Mouse (Mus musculus) embryonic facial prominence, embryonic 10.5 days (tissue): ENCODE data around the gene Wdr34. TPM values are rescaled to one million over a fixed set of nuclear protein-coding genes. Genes with fewer than 3 reads are reported as not detected.

ENCODE experiments used
- DNase-seq: peaks from one replicate; pipeline ENCODE4 v3.0.0-alpha.2; 2017; ENCODE audit warnings: low spot score
- H3K27ac ChIP-seq: fragments of 300-500 bp; sonication (generic); replicated peaks from 2 replicates; pipeline ENCODE4 v1.5.1; 2016; ENCODE audit warnings: mild to moderate bottlenecking
- H3K27me3 ChIP-seq: fragments of 300-500 bp; sonication (generic); replicated peaks from 2 replicates; pipeline ENCODE4 v1.6.1; 2016; ENCODE audit warnings: low read depth, mild to moderate bottlenecking; ENCODE audit not compliant: poor library complexity, severe bottlenecking
- H3K36me3 ChIP-seq: fragments of 300-500 bp; sonication (generic); replicated peaks from 2 replicates; pipeline ENCODE4 v1.6.1; 2016; ENCODE audit warnings: mild to moderate bottlenecking, moderate library complexity
- H3K4me1 ChIP-seq: fragments of 300-500 bp; sonication (generic); 2 replicates; pipeline ENCODE4 v1.6.1; 2016
- H3K4me3 ChIP-seq: fragments of 300-500 bp; sonication (generic); 2 replicates; pipeline ENCODE4 v1.5.1; 2016; ENCODE audit warnings: mild to moderate bottlenecking, moderate library complexity
- H3K9me3 ChIP-seq: fragments of 300-500 bp; sonication (generic); 2 replicates; pipeline ENCODE4 v1.6.1; 2016; ENCODE audit warnings: mild to moderate bottlenecking
- WGBS: fragments of 180-500 bp; shearing (Covaris S2); methylation state at CpG from one replicate; pipeline ENCODE4 v1.1.7; 2016; 5-methylcytosine and 5-hydroxymethylcytosine counted together
- polyA plus RNA-seq: library from polyadenylated mRNA; unstranded; fragments of >200 nt; fragmentation: Nextera tagmentation; extraction: Ambion mirVana; gene quantifications from 2 replicates; pipeline ENCODE4 v1.2.1, GENCODE M21; 2016

Wdr34 gene
- polyA plus RNA-seq, 1 experiment from 2014 or later = 32.9 TPM

GRCm38 (mm10) chr2:30077502-30078348 is 29.0 kb upstream of the Wdr34 start, which contains the start of gene Pkn3:
Gene Pkn3, plus strand, starts transcription at chr2:30077684.
- peaks cover 36% of the 10 kb centered on the region for H3K36me3 ChIP-seq
- peak within 1 kb of the TSS; percentile 89 for H3K27ac ChIP-seq
- H3K4me1 ChIP-seq = peaks cover 41% of the 10 kb centered on the region
- peak; percentile 94 for DNase-seq
- no peaks in the 10 kb centered on the region for H3K9me3 ChIP-seq
- WGBS = 1% methylated on average over 53 of the region's 53 CpGs
- peak within 1 kb of the TSS; percentile 68 for H3K4me3 ChIP-seq
- H3K27me3 ChIP-seq = no peaks in the 10 kb centered on the region

- no peaks in the 10 kb centered on the region for H3K9me3 ChIP-seq
- 68% methylated on average over 6 of the region's 6 CpGs for WGBS
- DNase-seq = no peak
- peaks cover 41% of the 10 kb centered on the region for H3K36me3 ChIP-seq
- H3K27me3 ChIP-seq = no peaks in the 10 kb centered on the region
- H3K4me1 ChIP-seq = peaks cover 41% of the 10 kb centered on the region
- peak overlapping the region; percentile 89 for H3K27ac ChIP-seq
- peak overlapping the region; percentile 68 for H3K4me3 ChIP-seq
Observed at GRCm38 (mm10) chr2:30076959-30077358, 28.3 kb upstream of the Wdr34 start.

- Histone ChIP-seq H3K4me3 (no peak overlapping the region), H3K27ac (no peak overlapping the region), H3K4me1 (peaks cover 41% of the 10 kb centered on the region), H3K36me3 (peaks cover 41% of the 10 kb centered on the region), H3K27me3 (no peaks in the 10 kb centered on the region), H3K9me3 (no peaks in the 10 kb centered on the region)
- DNase-seq = no peak
- 95% methylated on average over 9 of the region's 9 CpGs for WGBS
Observed at GRCm38 (mm10) chr2:30076439-30076838, 27.8 kb upstream of the Wdr34 start.

GRCm38 (mm10) chr2:30075625-30076024 is 26.9 kb upstream of the Wdr34 start:
- Histone ChIP-seq H3K27me3 (no peaks in the 10 kb centered on the region), H3K9me3 (no peaks in the 10 kb centered on the region), H3K36me3 (peaks cover 36% of the 10 kb centered on the region), H3K4me1 (peaks cover 37% of the 10 kb centered on the region), H3K4me3 (no peak overlapping the region), H3K27ac (no peak overlapping the region)
- 84% methylated on average over 3 of the region's 3 CpGs for WGBS
- DNase-seq = no peak

- Histone ChIP-seq H3K9me3 (no peaks in the 10 kb centered on the region), H3K4me3 (no peak overlapping the region), H3K4me1 (peaks cover 18% of the 10 kb centered on the region), H3K27ac (no peak overlapping the region), H3K27me3 (no peaks in the 10 kb centered on the region), H3K36me3 (peaks cover 58% of the 10 kb centered on the region)
- no peak for DNase-seq
- WGBS = 68% methylated on average over 3 of the region's 3 CpGs
Observed at GRCm38 (mm10) chr2:30073285-30073684, 24.6 kb upstream of the Wdr34 start.

- H3K27ac ChIP-seq = no peak overlapping the region
- 74% methylated on average over 7 of the region's 7 CpGs for WGBS
- H3K4me1 ChIP-seq = peaks cover 18% of the 10 kb centered on the region
- H3K36me3 ChIP-seq = peaks cover 63% of the 10 kb centered on the region
- DNase-seq = no peak
- no peaks in the 10 kb centered on the region for H3K9me3 ChIP-seq
- no peak overlapping the region for H3K4me3 ChIP-seq
- H3K27me3 ChIP-seq = no peaks in the 10 kb centered on the region
Observed at GRCm38 (mm10) chr2:30072875-30073274, 24.2 kb upstream of the Wdr34 start.

GRCm38 (mm10) chr2:30067962-30068361 is 19.3 kb upstream of the Wdr34 start:
- H3K9me3 ChIP-seq = no peaks in the 10 kb centered on the region
- no peaks in the 10 kb centered on the region for H3K27me3 ChIP-seq
- peaks cover 53% of the 10 kb centered on the region for H3K36me3 ChIP-seq
- peak overlapping the region; percentile 100 for H3K4me3 ChIP-seq
- H3K4me1 ChIP-seq = peaks cover 37% of the 10 kb centered on the region
- peak overlapping the region; percentile 100 for H3K27ac ChIP-seq
- 37% methylated on average over 7 of the region's 7 CpGs for WGBS
- no peak for DNase-seq

- peaks cover 41% of the 10 kb centered on the region for H3K4me1 ChIP-seq
- WGBS = under 1% methylated on average over 63 of the region's 69 CpGs
- DNase-seq = peak; percentile 69
Observed at GRCm38 (mm10) chr2:30067031-30067888, 18.6 kb upstream of the Wdr34 start.

GRCm38 (mm10) chr2:30066046-30066901 is 17.6 kb upstream of the Wdr34 start:
- DNase-seq = peak; percentile 99
- Histone ChIP-seq H3K4me3 (peak overlapping the region; percentile 100), H3K4me1 (peaks cover 48% of the 10 kb centered on the region), H3K27ac (peak overlapping the region; percentile 100), H3K36me3 (peaks cover 37% of the 10 kb centered on the region), H3K9me3 (no peaks in the 10 kb centered on the region), H3K27me3 (no peaks in the 10 kb centered on the region)
- under 1% methylated on average over 92 of the region's 101 CpGs for WGBS

More at GRCm38 (mm10) chr2:30067031-30067888, 18.6 kb upstream of the Wdr34 start:
- Histone ChIP-seq H3K4me3 (peak overlapping the region; percentile 100), H3K27me3 (no peaks in the 10 kb centered on the region), H3K9me3 (no peaks in the 10 kb centered on the region), H3K36me3 (peaks cover 46% of the 10 kb centered on the region), H3K27ac (peak overlapping the region; percentile 100)

GRCm38 (mm10) chr2:30064298-30064697 is 15.6 kb upstream of the Wdr34 start:
- H3K36me3 ChIP-seq = peaks cover 22% of the 10 kb centered on the region
- WGBS = 42% methylated on average over 3 of the region's 3 CpGs
- H3K27me3 ChIP-seq = no peaks in the 10 kb centered on the region
- peak overlapping the region; percentile 80 for H3K4me3 ChIP-seq
- H3K9me3 ChIP-seq = no peaks in the 10 kb centered on the region
- peaks cover 52% of the 10 kb centered on the region for H3K4me1 ChIP-seq
- DNase-seq = no peak
- peak overlapping the region; percentile 96; the same call in 1 of the 2 replicates for H3K27ac ChIP-seq

GRCm38 (mm10) chr2:30063791-30064190 is 15.1 kb upstream of the Wdr34 start:
- Histone ChIP-seq H3K36me3 (peaks cover 17% of the 10 kb centered on the region), H3K9me3 (no peaks in the 10 kb centered on the region), H3K4me1 (peaks cover 52% of the 10 kb centered on the region), H3K27ac (peak overlapping the region; percentile 96), H3K27me3 (no peaks in the 10 kb centered on the region), H3K4me3 (peak overlapping the region; percentile 80)
- WGBS = 14% methylated on average over 3 of the region's 3 CpGs
- no peak for DNase-seq

GRCm38 (mm10) chr2:30063235-30063634 is 14.6 kb upstream of the Wdr34 start:
- H3K27ac ChIP-seq = peak overlapping the region; percentile 96
- WGBS = 7% methylated on average over 8 of the region's 8 CpGs
- no peaks in the 10 kb centered on the region for H3K9me3 ChIP-seq
- DNase-seq = no peak
- H3K4me1 ChIP-seq = peaks cover 48% of the 10 kb centered on the region
- peaks cover 11% of the 10 kb centered on the region for H3K36me3 ChIP-seq
- H3K27me3 ChIP-seq = no peaks in the 10 kb centered on the region
- H3K4me3 ChIP-seq = peak overlapping the region; percentile 80
